Mouse (Mus musculus) C2C12 (cell line): ENCODE measurements around the gene Jazf1. TPM values are rescaled to one million over a fixed set of nuclear protein-coding genes. Genes with fewer than 3 reads are reported as not detected.

Source experiments
- H3K27me3 ChIP-seq: one replicate; pipeline ENCODE4 v1.6.1; 2011; ENCODE audit not compliant: control insufficient read depth, insufficient read depth, insufficient read length
- H3K36me3 ChIP-seq: one replicate; pipeline ENCODE4 v1.6.1; 2011; ENCODE audit not compliant: control insufficient read depth, insufficient read depth
- H3K4me3 ChIP-seq: one replicate; pipeline ENCODE4 v1.5.1; 2011; ENCODE audit warnings: mild to moderate bottlenecking, control low read depth; ENCODE audit not compliant: poor library complexity, insufficient read depth, severe bottlenecking
- H3K79me2 ChIP-seq: one replicate; pipeline ENCODE4 v1.6.1; 2011; ENCODE audit not compliant: control insufficient read depth, insufficient read depth
- H3K79me3 ChIP-seq: one replicate; pipeline ENCODE4 v1.6.1; 2011; ENCODE audit warnings: low read depth, control low read depth
- H3ac ChIP-seq: one replicate; pipeline ENCODE3; 2011; ENCODE audit warnings: low read depth; ENCODE audit not compliant: control insufficient read depth, insufficient read length
- CEBPB ChIP-seq: IDR thresholded peaks from one replicate; pipeline ENCODE4 v1.6.1; 2011; ENCODE audit warnings: low read depth, mild to moderate bottlenecking, control low read depth, moderate library complexity
- CTCF ChIP-seq: IDR thresholded peaks from one replicate; pipeline ENCODE4 v1.5.1; 2011; ENCODE audit not compliant: control insufficient read depth, insufficient read depth, insufficient read length
- FOSL1 ChIP-seq: IDR thresholded peaks from one replicate; pipeline ENCODE4 v1.8.0; 2011; ENCODE audit warnings: mild to moderate bottlenecking, low read length; ENCODE audit not compliant: poor library complexity, insufficient read depth, severe bottlenecking
- MAX ChIP-seq: IDR thresholded peaks from one replicate; pipeline ENCODE4 v1.6.1; 2011; ENCODE audit warnings: mild to moderate bottlenecking, control low read depth
- MYOD1 ChIP-seq: IDR thresholded peaks from one replicate; pipeline ENCODE4 v1.6.1; 2011; ENCODE audit warnings: low read depth; ENCODE audit not compliant: control insufficient read depth, insufficient read length
- MYOG ChIP-seq: IDR thresholded peaks from one replicate; pipeline ENCODE4 v1.6.1; 2011; ENCODE audit not compliant: control insufficient read depth, insufficient read length; ENCODE audit errors: extremely low read depth
- USF1 ChIP-seq: IDR thresholded peaks from one replicate; pipeline ENCODE4 v1.6.1; 2011; ENCODE audit warnings: low read depth, mild to moderate bottlenecking, control low read depth, moderate library complexity
- polyA plus RNA-seq: library from polyadenylated mRNA; unstranded; fragments of >200 nt; fragmentation: generic; extraction: Trizol; gene quantifications from one replicate; pipeline ENCODE4 v1.2.1, GENCODE M21; 2012; ENCODE audit warnings: missing spikeins

The Jazf1 gene
- polyA plus RNA-seq, 1 experiment, result not detected

- Histone ChIP-seq H3K79me2 (no peaks in the 10 kb centered on the region), H3K4me3 (no peak overlapping the region), H3K79me3 (no peaks in the 10 kb centered on the region), H3K27me3 (peaks cover 4% of the 10 kb centered on the region), H3K36me3 (no peaks in the 10 kb centered on the region), H3ac (no peak overlapping the region)
- TF ChIP-seq CTCF (peak; percentile 48), USF1 (no peak)
Observed at GRCm38 (mm10) chr6:52957730-52958129, 110.7 kb downstream of the Jazf1 start.

GRCm38 (mm10) chr6:52956131-52956530 lies 112.3 kb downstream of the Jazf1 start:
- Histone ChIP-seq H3ac (no peak overlapping the region), H3K36me3 (no peaks in the 10 kb centered on the region), H3K4me3 (no peak overlapping the region), H3K79me3 (no peaks in the 10 kb centered on the region), H3K27me3 (peaks cover 4% of the 10 kb centered on the region), H3K79me2 (no peaks in the 10 kb centered on the region)
- no peak for TF ChIP-seq FOSL1

DNA sequence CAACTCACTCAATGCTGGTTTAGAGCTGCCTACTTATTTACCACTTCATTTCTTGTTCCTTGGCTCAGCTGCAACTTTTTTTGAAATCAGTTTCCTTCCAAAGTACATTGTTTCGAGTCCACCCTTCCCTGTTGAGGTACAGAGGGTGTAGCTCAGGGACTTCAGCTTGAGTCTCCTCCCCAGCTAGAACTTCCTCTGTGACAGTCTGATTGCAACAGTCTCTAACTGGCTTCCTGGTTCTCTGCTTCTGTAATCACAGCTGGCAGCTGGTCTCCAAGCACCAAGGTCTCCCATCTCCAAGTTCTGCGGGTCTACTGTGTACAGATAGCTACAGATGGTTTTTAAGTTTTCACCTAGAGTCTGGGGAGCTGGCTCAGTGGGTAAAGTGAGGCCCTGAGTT lies 113.1 kb downstream of the Jazf1 start:
- Histone ChIP-seq H3K79me2 (no peaks in the 10 kb centered on the region), H3K79me3 (no peaks in the 10 kb centered on the region), H3K27me3 (peaks cover 3% of the 10 kb centered on the region), H3K36me3 (no peaks in the 10 kb centered on the region), H3K4me3 (no peak overlapping the region), H3ac (no peak overlapping the region)
- no peak for TF ChIP-seq MAX
- no peak for TF ChIP-seq CTCF
- TF ChIP-seq USF1, result no peak
- TF ChIP-seq MYOD1, result no peak
- TF ChIP-seq MYOG, result no peak
- no peak for TF ChIP-seq CEBPB
- TF ChIP-seq FOSL1, result no peak

GRCm38 (mm10) chr6:52954861-52955260 lies 113.6 kb downstream of the Jazf1 start:
- Histone ChIP-seq H3K79me3 (no peaks in the 10 kb centered on the region), H3K79me2 (no peaks in the 10 kb centered on the region), H3ac (no peak overlapping the region), H3K36me3 (no peaks in the 10 kb centered on the region), H3K4me3 (no peak overlapping the region), H3K27me3 (no peaks in the 10 kb centered on the region)
- TF ChIP-seq MAX (no peak), MYOD1 (no peak), USF1 (no peak), CEBPB (no peak), MYOG (no peak), CTCF (no peak), FOSL1 (no peak)

GRCm38 (mm10) chr6:52954441-52954840 lies 114.0 kb downstream of the Jazf1 start:
- TF ChIP-seq MYOG (no peak), CEBPB (no peak), CTCF (no peak), USF1 (no peak), MAX (peak; percentile 26), FOSL1 (no peak), MYOD1 (peak; percentile 92)
- Histone ChIP-seq H3K36me3 (no peaks in the 10 kb centered on the region), H3K27me3 (no peaks in the 10 kb centered on the region), H3K79me2 (no peaks in the 10 kb centered on the region), H3K4me3 (no peak overlapping the region), H3K79me3 (no peaks in the 10 kb centered on the region), H3ac (no peak overlapping the region)

- Histone ChIP-seq H3ac (no peak overlapping the region), H3K36me3 (no peaks in the 10 kb centered on the region), H3K4me3 (no peak overlapping the region), H3K27me3 (no peaks in the 10 kb centered on the region), H3K79me2 (no peaks in the 10 kb centered on the region), H3K79me3 (no peaks in the 10 kb centered on the region)
- TF ChIP-seq MYOG (no peak), USF1 (no peak), MAX (no peak), CEBPB (no peak), FOSL1 (no peak), CTCF (no peak)
Observed at GRCm38 (mm10) chr6:52952526-52952900, 115.9 kb downstream of the Jazf1 start.
